Mouse (Mus musculus) hematopoietic stem cell, adult 5-6 weeks (primary cell): ENCODE results near the gene Lipc. TPM values are rescaled to one million over a fixed set of nuclear protein-coding genes. Genes with fewer than 3 reads are reported as not detected.

ENCODE experiments used
- ATAC-seq, 2 experiments: fragments of 125-278 bp in 1 of 2; replicated peaks in 1 of 2; 2 replicates each; pipeline ENCODE4 v1.8.0; 2016 to 2017; ENCODE audit warnings: inconsistent platforms in 2 of 2, mild to moderate bottlenecking in 2 of 2, moderate number of reproducible peaks in 2 of 2, low read depth in 1 of 2, moderate TSS enrichment in 1 of 2; ENCODE audit not compliant: low FRiP score in 2 of 2, poor library complexity in 2 of 2, severe bottlenecking in 2 of 2, insufficient read depth in 1 of 2, low TSS enrichment in 1 of 2
- total RNA-seq: library from RNA; stranded (forward); fragments of 172-1452, 232-1000 nt; gene quantifications from 2 replicates; pipeline ENCODE4 v1.2.3, GENCODE M21; 2017

The Lipc gene
- total RNA-seq = 0.13 and 0.55 TPM in 2 replicates

- ATAC-seq = no peak
These were observed at the start of gene Lipc for GRCm38 (mm10) chr9:70952126-70952525. Lipc (minus strand) TSS chr9:70952226.

GRCm38 (mm10) chr9:70999161-70999560 is 47.1 kb upstream of the Lipc start:
- no peak for ATAC-seq

- no peak for ATAC-seq
These were observed 46.7 kb upstream of the Lipc start for GRCm38 (mm10) chr9:70998719-70999118.

GRCm38 (mm10) chr9:70993326-70993725 is 41.3 kb upstream of the Lipc start:
- ATAC-seq = no peak

- no peak for ATAC-seq
These were observed 39.4 kb upstream of the Lipc start for GRCm38 (mm10) chr9:70991401-70991800.

GRCm38 (mm10) chr9:70987210-70987609 is 35.2 kb upstream of the Lipc start:
- ATAC-seq = no peak

GRCm38 (mm10) chr9:70982991-70983480 is 31.0 kb upstream of the Lipc start:
- no peak for ATAC-seq

GRCm38 (mm10) chr9:70981721-70982120 is 29.7 kb upstream of the Lipc start:
- ATAC-seq = no peak

- ATAC-seq = no peak
These were observed 27.6 kb upstream of the Lipc start for GRCm38 (mm10) chr9:70979641-70980040.

GRCm38 (mm10) chr9:70979171-70979570 is 27.1 kb upstream of the Lipc start:
- ATAC-seq = no peak

GRCm38 (mm10) chr9:70977392-70977791 is 25.4 kb upstream of the Lipc start:
- ATAC-seq = no peak

GRCm38 (mm10) chr9:70975921-70976320 is 23.9 kb upstream of the Lipc start:
- ATAC-seq = no peak

- ATAC-seq = no peak
These were observed 21.3 kb upstream of the Lipc start for GRCm38 (mm10) chr9:70973286-70973685.

GRCm38 (mm10) chr9:70969244-70969643 is 17.2 kb upstream of the Lipc start:
- no peak for ATAC-seq

- ATAC-seq = no peak
These were observed 14.3 kb upstream of the Lipc start for GRCm38 (mm10) chr9:70965999-70966994.

- ATAC-seq = no peak
These were observed 13.4 kb upstream of the Lipc start for GRCm38 (mm10) chr9:70965422-70965821.

- no peak for ATAC-seq
These were observed 13.0 kb upstream of the Lipc start for GRCm38 (mm10) chr9:70965011-70965410.

- no peak for ATAC-seq
These were observed 11.4 kb upstream of the Lipc start for GRCm38 (mm10) chr9:70963461-70963891.
